Mouse (Mus musculus) stomach, embryonic 16.5 days (tissue): ENCODE data around the gene A930004D18Rik. TPM values are rescaled to one million over a fixed set of nuclear protein-coding genes. Genes with fewer than 3 reads are reported as not detected.

Experiments
- ATAC-seq: fragments of 200-750 bp; cut with Nextera tagmentation; 2 replicates; pipeline ENCODE4 v1.8.0; 2017; ENCODE audit warnings: moderate number of reproducible peaks, moderate TSS enrichment; ENCODE audit not compliant: insufficient read depth, low FRiP score
- H3K27ac ChIP-seq: fragments of 300-500 bp; sonication (generic); 2 replicates; pipeline ENCODE4 v1.5.1; 2014; ENCODE audit warnings: low read length
- H3K27me3 ChIP-seq: fragments of 300-500 bp; sonication (generic); 2 replicates; pipeline ENCODE4 v1.6.1; 2014; ENCODE audit warnings: low read length, control low read depth, mixed read lengths; ENCODE audit not compliant: control insufficient read depth, insufficient read depth
- H3K36me3 ChIP-seq: fragments of 300-500 bp; sonication (generic); 2 replicates; pipeline ENCODE4 v1.6.1; 2014; ENCODE audit warnings: low read length; ENCODE audit not compliant: control insufficient read depth, insufficient read depth
- H3K4me1 ChIP-seq: fragments of 300-500 bp; sonication (generic); 2 replicates; pipeline ENCODE4 v1.6.1; 2014; ENCODE audit warnings: low read length, control low read depth, mixed read lengths; ENCODE audit not compliant: control insufficient read depth, insufficient read depth
- H3K4me2 ChIP-seq: fragments of 300-500 bp; sonication (generic); 2 replicates; pipeline ENCODE4 v1.6.1; 2014; ENCODE audit warnings: low read depth, low read length, mixed read lengths
- H3K4me3 ChIP-seq: fragments of 300-500 bp; sonication (generic); replicated peaks from 2 replicates; pipeline ENCODE4 v1.5.1; 2014; ENCODE audit warnings: mild to moderate bottlenecking, low read length
- H3K9ac ChIP-seq: fragments of 300-500 bp; sonication (generic); 2 replicates; pipeline ENCODE4 v1.6.1; 2014; ENCODE audit warnings: low read length
- H3K9me3 ChIP-seq: fragments of 300-500 bp; sonication (generic); replicated peaks from 2 replicates; pipeline ENCODE4 v1.6.1; 2016; ENCODE audit warnings: low read length, control low read depth; ENCODE audit not compliant: control insufficient read depth
- WGBS: fragments of 180-500 bp; shearing (Covaris S2); extraction: QIAGEN DNeasy Blood & Tissue Kit; methylation state at CpG from one replicate; pipeline ENCODE4 v1.1.7; 2014; 5-methylcytosine and 5-hydroxymethylcytosine counted together
- polyA plus RNA-seq: library from polyadenylated mRNA; unstranded; fragments of >200 nt; fragmentation: Nextera tagmentation; extraction: Ambion mirVana; gene quantifications from 2 replicates; pipeline ENCODE4 v1.2.1, GENCODE M21; 2015

Gene A930004D18Rik
- polyA plus RNA-seq, 1 experiment from 2014 or later = 11.1 TPM

DNA sequence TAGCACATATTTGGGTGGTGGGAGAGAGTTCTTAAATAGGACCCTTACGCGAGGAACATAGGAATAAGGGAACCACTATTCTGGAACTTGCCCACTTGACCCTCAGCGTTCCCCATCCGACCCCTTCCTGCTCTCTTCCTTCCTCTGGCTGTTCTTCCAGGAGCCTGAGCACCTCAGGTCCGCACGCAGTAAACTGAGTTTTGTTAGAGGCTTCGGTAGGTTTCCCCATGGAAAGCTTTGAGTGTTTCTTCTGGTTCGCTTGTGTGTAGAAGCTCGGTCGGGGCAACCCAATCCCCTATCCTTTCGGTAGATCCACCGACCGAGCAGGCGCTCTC, 11.8 kb downstream of the A930004D18Rik start:
- no peaks in the 10 kb centered on the region for H3K36me3 ChIP-seq
- H3K27ac ChIP-seq = peak overlapping the region; percentile 47; the same call in 1 of the 2 replicates
- H3K4me2 ChIP-seq = peak overlapping the region; percentile 99
- peak overlapping the region; percentile 73 for H3K4me3 ChIP-seq
- H3K9ac ChIP-seq = peak overlapping the region; percentile 75
- H3K4me1 ChIP-seq = peaks cover 14% of the 10 kb centered on the region
- ATAC-seq = no peak
- no peaks in the 10 kb centered on the region for H3K9me3 ChIP-seq
- 3% methylated on average over 14 of the region's 14 CpGs for WGBS
- no peaks in the 10 kb centered on the region for H3K27me3 ChIP-seq

DNA sequence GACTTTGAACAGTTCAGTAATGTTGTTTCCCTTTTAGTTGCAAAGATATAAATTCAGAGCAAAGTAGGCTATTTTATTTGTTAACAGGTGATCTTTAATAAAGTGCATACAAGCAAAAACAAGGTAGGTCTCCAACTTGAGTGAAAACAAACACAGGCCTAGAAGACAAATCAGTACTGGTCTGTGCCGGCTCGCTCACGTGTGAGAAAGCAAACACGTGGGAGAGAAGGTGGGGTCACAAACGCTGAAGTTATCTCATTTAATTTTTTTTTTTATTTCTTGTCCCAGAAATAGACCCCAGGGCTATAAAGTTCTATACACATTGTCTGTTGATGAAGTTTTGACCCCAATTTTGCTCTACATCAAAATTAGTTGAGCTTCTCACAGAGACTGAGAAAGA, 12.4 kb downstream of the A930004D18Rik start:
- WGBS = 48% methylated on average over 5 of the region's 5 CpGs
- Histone ChIP-seq H3K9ac (no peak overlapping the region), H3K36me3 (no peaks in the 10 kb centered on the region), H3K4me2 (peak overlapping the region; percentile 99), H3K4me3 (no peak overlapping the region), H3K4me1 (peaks cover 14% of the 10 kb centered on the region), H3K9me3 (no peaks in the 10 kb centered on the region), H3K27me3 (no peaks in the 10 kb centered on the region), H3K27ac (no peak overlapping the region)
- ATAC-seq = no peak

DNA sequence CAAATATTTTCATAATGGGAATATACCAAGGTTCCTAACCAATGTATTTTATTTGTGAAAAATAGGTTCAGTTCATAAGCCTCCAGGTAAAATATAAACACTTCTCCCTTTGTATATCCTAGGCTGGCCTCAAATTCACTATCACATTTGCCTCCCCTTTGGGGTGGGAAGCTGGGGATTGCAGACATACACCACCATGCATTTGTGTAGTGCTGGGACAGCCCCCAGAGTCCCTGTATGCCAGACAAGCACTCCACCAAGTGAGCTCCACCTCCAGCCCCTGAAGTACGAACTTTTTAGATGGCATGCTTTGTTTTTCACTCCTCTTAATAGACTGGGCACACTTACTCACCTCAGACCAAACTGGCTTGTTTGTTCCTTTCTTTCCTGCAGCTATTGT, 14.7 kb downstream of the A930004D18Rik start:
- no peak overlapping the region for H3K4me3 ChIP-seq
- no peaks in the 10 kb centered on the region for H3K36me3 ChIP-seq
- peaks cover 14% of the 10 kb centered on the region for H3K4me1 ChIP-seq
- no peaks in the 10 kb centered on the region for H3K9me3 ChIP-seq
- no peaks in the 10 kb centered on the region for H3K27me3 ChIP-seq
- no peak overlapping the region for H3K27ac ChIP-seq
- H3K4me2 ChIP-seq = no peak overlapping the region
- no peak overlapping the region for H3K9ac ChIP-seq
- WGBS = 50% methylated on average over 1 of the region's 1 CpGs
- no peak for ATAC-seq

DNA sequence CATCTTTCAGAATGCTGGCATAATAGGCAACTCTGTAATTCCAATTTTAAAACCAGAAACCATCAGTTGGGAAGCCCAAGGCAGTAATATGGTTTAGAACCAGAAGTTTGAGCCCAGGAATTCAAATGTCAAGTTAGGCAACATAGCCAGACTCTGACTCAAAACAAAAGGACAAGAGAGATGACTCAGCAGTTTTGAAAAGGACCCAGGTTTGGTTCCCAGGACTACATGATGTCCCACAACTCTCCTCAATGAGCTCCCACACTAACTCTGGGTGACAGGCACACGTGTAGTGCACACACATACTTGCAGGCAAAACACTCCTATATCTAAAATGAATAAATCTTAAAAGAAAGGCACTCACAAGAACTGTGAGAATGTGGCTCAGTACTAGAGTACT, 18.4 kb downstream of the A930004D18Rik start:
- ATAC-seq = no peak
- no peaks in the 10 kb centered on the region for H3K27me3 ChIP-seq
- H3K9me3 ChIP-seq = no peaks in the 10 kb centered on the region
- no peaks in the 10 kb centered on the region for H3K4me1 ChIP-seq
- H3K27ac ChIP-seq = no peak overlapping the region
- no peak overlapping the region for H3K9ac ChIP-seq
- 69% methylated on average over 1 of the region's 1 CpGs for WGBS
- H3K4me3 ChIP-seq = no peak overlapping the region
- no peaks in the 10 kb centered on the region for H3K36me3 ChIP-seq
- no peak overlapping the region for H3K4me2 ChIP-seq

DNA sequence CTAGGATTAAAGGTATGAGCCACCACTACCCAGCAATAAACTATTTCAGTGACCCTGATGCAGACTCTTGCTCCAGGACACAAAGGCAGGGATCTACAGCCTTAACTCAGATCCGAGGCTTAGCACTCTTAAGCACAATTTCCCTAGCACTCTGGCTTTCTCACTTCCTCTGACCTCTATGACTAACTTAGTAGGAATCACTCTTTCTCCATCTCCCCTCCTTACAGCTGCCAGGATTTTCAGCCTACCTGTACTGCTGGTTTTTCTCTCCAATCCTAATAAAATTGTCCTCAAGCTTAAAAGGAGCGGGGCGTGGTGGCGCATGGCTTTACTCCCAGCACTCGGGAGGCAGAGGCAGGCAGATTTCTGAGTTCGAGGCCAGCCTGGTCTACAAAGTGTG, 20.2 kb downstream of the A930004D18Rik start:
- Histone ChIP-seq H3K9ac (no peak overlapping the region), H3K9me3 (no peaks in the 10 kb centered on the region), H3K27ac (no peak overlapping the region), H3K36me3 (no peaks in the 10 kb centered on the region), H3K27me3 (no peaks in the 10 kb centered on the region), H3K4me3 (no peak overlapping the region), H3K4me1 (no peaks in the 10 kb centered on the region), H3K4me2 (no peak overlapping the region)
- no peak for ATAC-seq
- WGBS = 95% methylated on average over 6 of the region's 6 CpGs

DNA sequence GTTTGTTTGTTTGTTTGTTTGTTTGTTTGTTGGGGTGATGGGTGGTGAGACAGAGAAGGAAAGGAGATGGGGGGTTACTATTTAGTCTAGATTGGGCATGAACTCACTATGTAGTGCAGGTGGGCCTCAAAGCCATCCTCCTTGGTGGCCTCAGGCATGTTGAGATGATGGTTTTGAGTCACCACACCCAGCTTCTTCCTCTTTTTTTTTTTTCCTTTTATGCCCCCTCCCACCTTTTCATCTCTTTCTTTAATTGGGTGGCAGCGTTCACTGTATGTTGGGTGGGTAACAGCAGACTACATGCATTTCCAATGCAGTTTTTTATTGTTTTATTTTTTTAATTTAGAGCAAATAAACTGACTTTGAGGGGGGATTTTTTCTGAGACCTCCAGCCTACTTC, 20.9 kb downstream of the A930004D18Rik start:
- Histone ChIP-seq H3K9me3 (no peaks in the 10 kb centered on the region), H3K9ac (no peak overlapping the region), H3K36me3 (no peaks in the 10 kb centered on the region), H3K4me3 (no peak overlapping the region), H3K27me3 (no peaks in the 10 kb centered on the region), H3K27ac (no peak overlapping the region), H3K4me2 (no peak overlapping the region), H3K4me1 (no peaks in the 10 kb centered on the region)
- no peak for ATAC-seq
- 90% methylated on average over 1 of the region's 1 CpGs for WGBS

DNA sequence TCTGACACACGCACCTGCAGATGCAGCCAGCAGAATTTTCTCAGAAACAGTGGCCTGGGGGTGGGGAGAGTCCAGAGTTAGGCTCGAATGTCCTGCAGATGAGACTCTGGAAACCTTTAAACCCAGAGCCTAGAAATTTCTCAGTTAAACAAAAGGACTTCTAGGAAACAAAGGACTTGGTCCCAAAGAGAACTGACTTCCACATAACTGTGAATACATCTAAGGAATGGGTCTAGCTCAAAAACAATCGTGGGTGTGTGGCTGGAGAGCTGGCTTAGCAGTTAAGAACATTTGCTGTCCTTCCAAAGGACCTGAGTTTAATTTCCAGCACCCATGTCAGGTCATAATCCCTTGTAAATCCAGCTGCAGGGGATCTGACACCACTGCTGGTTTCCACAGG, 22.0 kb downstream of the A930004D18Rik start:
- no peaks in the 10 kb centered on the region for H3K27me3 ChIP-seq
- no peaks in the 10 kb centered on the region for H3K36me3 ChIP-seq
- WGBS = 65% methylated on average over 3 of the region's 3 CpGs
- no peak overlapping the region for H3K9ac ChIP-seq
- ATAC-seq = no peak
- H3K4me2 ChIP-seq = no peak overlapping the region
- H3K27ac ChIP-seq = no peak overlapping the region
- H3K4me1 ChIP-seq = no peaks in the 10 kb centered on the region
- H3K9me3 ChIP-seq = no peaks in the 10 kb centered on the region
- no peak overlapping the region for H3K4me3 ChIP-seq

DNA sequence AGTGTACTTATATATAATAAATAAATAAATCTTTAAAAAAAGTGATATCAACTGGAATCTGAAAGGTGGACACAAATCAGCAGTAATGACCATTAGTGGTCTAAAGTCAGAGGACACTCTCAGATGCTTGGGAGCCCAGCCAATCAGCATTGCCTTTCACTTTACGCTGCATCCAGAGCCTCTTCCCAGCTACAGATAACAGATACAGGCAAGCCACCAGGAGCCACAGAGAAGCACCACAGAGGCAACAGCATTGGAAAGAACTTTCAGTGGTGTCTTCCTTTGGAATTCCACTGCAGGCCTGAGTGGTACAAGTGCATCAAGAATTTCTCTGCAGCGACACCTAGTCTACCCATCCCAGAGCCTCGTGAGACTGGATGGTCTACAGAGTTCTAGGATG, 24.7 kb downstream of the A930004D18Rik start:
- Histone ChIP-seq H3K4me3 (no peak overlapping the region), H3K9ac (no peak overlapping the region), H3K9me3 (no peaks in the 10 kb centered on the region), H3K36me3 (no peaks in the 10 kb centered on the region), H3K4me1 (no peaks in the 10 kb centered on the region), H3K27ac (no peak overlapping the region), H3K27me3 (no peaks in the 10 kb centered on the region), H3K4me2 (no peak overlapping the region)
- ATAC-seq = no peak
- 87% methylated on average over 3 of the region's 3 CpGs for WGBS

DNA sequence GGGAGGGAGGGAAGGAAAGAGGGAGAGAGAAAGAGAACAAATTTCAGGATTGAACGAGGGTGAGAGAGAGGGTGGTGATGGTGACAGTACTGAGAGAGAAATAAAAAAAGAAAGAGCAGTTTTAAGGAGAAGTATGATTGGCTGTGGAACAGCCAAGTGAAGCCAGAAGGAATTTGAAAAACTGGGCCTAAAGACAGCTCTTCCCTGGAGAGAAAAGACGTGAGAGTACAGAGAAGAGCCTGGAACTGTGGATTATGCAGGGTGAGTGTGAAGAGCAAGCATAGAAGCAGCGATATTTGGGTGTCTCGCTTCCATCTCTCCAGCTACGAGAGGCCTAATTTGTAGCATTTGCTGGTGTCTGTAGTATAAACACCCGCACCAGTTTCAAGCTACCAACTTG, 26.3 kb downstream of the A930004D18Rik start:
- no peak for ATAC-seq
- Histone ChIP-seq H3K4me2 (no peak overlapping the region), H3K9me3 (no peaks in the 10 kb centered on the region), H3K36me3 (no peaks in the 10 kb centered on the region), H3K27ac (no peak overlapping the region), H3K27me3 (no peaks in the 10 kb centered on the region), H3K9ac (no peak overlapping the region), H3K4me1 (no peaks in the 10 kb centered on the region), H3K4me3 (no peak overlapping the region)
- 77% methylated on average over 6 of the region's 6 CpGs for WGBS

DNA sequence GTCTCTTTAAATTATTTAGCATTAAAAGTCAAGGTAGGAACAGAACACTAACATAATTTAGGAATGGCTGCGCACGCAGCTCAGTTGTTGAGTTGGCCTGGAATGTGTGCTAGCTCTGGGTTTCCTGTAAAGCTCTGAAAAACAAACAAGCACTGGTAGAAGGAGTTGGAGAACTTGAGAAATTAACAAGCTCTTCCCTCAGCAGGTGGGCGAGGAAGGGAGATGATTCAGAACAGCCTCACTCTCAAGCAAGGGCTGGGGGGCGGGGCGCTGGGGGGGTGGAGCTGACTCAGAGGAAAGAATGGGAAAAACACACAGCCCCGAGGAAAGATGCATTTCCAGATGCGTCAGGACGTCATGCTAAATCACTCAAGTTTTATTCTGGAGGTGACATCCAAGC, 32.4 kb downstream of the A930004D18Rik start:
- no peak for ATAC-seq
- no peak overlapping the region for H3K9ac ChIP-seq
- no peaks in the 10 kb centered on the region for H3K36me3 ChIP-seq
- no peak overlapping the region for H3K27ac ChIP-seq
- H3K9me3 ChIP-seq = no peaks in the 10 kb centered on the region
- no peak overlapping the region for H3K4me3 ChIP-seq
- WGBS = 29% methylated on average over 8 of the region's 8 CpGs
- no peak overlapping the region for H3K4me2 ChIP-seq
- no peaks in the 10 kb centered on the region for H3K27me3 ChIP-seq
- H3K4me1 ChIP-seq = 0 out of 2 replicates have a peak, but pooled peaks cover 2% of the 10 kb centered on the region
